Mouse (Mus musculus): ENCODE data around the gene Pou3f3. TPM values are rescaled to one million over a fixed set of nuclear protein-coding genes. Genes with fewer than 3 reads are reported as not detected.
A peak's percentile ranks its signal among the peaks of the same experiment; 100 is the strongest.

The Pou3f3 gene
- polyA plus RNA-seq, 1 experiment from 2014 or later: 0.19 TPM

DNA sequence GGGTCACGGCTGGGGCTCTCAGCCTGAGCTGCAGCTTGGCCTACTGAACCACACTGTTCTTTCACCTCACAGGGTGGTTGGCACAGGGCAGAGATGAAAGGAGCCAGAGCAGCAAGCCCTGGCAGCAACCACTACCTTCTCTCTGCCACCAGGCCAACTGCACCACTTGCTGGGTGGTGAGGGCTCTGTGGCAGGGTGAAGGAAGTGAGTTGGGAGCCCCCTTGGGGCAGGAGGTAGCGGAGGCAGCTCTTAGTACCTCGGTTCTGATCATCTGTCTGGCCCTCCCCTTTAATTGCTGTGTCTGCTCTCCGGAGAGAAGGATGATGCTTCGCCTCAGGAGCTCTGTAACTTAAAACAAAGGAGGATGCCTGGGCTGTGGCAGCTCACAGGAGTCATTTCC is 23.0 kb downstream of the Pou3f3 start:
- DNase-seq (ENCODE audit: low spot score) (peak; percentile 32), ATAC-seq (ENCODE audit: insufficient number of reproducible peaks, low FRiP score, low TSS enrichment, low read depth) (no peak)
- Histone ChIP-seq H3K27me3 (ENCODE audit: control insufficient read depth, insufficient read depth, low read length) (peaks cover 22% of the 10 kb centered on the region), H3K4me1 (ENCODE audit: control insufficient read depth, insufficient read depth, low read length) (no peaks in the 10 kb centered on the region), H3K4me3 (ENCODE audit: low read depth, low read length) (no peak overlapping the region), H3K4me2 (ENCODE audit: low read depth, severe bottlenecking) (no peak overlapping the region), H3K9me3 (ENCODE audit: control insufficient read depth, low read length) (no peaks in the 10 kb centered on the region), H3K36me3 (ENCODE audit: control insufficient read depth, insufficient read depth, low read length) (no peaks in the 10 kb centered on the region), H3K9ac (ENCODE audit: low read length) (no peak overlapping the region), H3K27ac (replicated peaks; ENCODE audit: low read depth, low read length) (no peak overlapping the region)
- WGBS: 19% methylated on average over 5 of the region's 5 CpGs

DNA sequence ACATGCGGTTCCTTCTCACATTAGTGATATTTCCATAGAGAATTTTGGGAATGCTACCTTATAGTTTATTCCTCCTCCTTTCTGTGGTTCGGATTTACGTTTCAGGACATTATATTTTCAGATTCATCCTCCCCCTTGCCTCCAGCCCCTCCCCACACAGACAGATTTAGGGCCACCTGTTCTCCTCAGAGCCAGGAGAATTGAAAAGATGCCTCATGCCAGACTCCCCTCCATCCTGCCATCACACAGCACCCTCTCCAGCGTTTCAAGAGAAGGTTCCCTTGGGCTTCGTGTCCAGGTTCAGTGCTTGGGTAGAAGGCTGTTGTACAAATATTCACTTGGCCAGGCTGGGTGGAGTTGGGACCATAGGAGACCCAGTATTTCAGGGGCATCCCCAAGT is 25.8 kb downstream of the Pou3f3 start:
- 78% methylated on average over 5 of the region's 5 CpGs for WGBS
- no peak for DNase-seq (ENCODE audit: low spot score)

DNA sequence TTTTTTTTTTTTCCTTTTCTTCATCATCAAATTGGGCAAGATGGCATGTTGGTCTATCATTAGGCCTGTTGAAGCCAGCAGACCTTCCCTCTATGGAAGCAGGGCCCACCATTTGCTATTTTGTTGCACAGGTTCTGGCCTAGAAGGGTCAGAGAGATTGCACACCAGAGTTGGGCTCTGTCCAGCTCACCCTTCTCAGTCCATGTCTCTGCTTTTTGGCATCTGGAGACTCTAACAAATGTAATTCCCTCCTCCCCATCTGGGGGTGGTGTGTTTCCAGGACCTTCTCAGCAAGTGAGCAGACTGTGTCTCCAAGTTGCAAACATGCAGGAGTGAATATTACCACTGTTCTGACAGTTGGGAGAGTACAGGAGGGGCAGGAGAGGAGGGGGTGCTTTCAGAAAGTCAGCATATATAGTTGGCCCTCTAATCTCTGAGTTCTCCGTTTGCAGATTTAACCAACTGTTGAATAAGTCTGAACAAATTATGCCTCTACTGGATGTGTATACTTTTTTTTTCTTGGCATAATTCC is 28.3 kb downstream of the Pou3f3 start:
- 89% methylated on average over 1 of the region's 1 CpGs for WGBS
- no peak overlapping the region for H3K27ac ChIP-seq (replicated peaks; ENCODE audit: low read depth, low read length)
- H3K4me2 ChIP-seq (ENCODE audit: low read depth, severe bottlenecking): no peak overlapping the region
- no peaks in the 10 kb centered on the region for H3K9me3 ChIP-seq (ENCODE audit: control insufficient read depth, low read length)
- H3K4me1 ChIP-seq (ENCODE audit: control insufficient read depth, insufficient read depth, low read length): no peaks in the 10 kb centered on the region
- no peak overlapping the region for H3K4me3 ChIP-seq (ENCODE audit: low read depth, low read length)
- no peaks in the 10 kb centered on the region for H3K27me3 ChIP-seq (ENCODE audit: control insufficient read depth, insufficient read depth, low read length)
- DNase-seq (ENCODE audit: low spot score) (no peak), ATAC-seq (ENCODE audit: insufficient number of reproducible peaks, low FRiP score, low TSS enrichment, low read depth) (no peak)
- no peak overlapping the region for H3K9ac ChIP-seq (ENCODE audit: low read length)
- H3K36me3 ChIP-seq (ENCODE audit: control insufficient read depth, insufficient read depth, low read length): no peaks in the 10 kb centered on the region

More for the DNA sequence above, 25.8 kb downstream of the Pou3f3 start:
- Histone ChIP-seq H3K27me3 (ENCODE audit: control insufficient read depth, insufficient read depth, low read length) (no peaks in the 10 kb centered on the region; the same call in 1 of the 2 replicates), H3K4me1 (ENCODE audit: control insufficient read depth, insufficient read depth, low read length) (no peaks in the 10 kb centered on the region), H3K27ac (replicated peaks; ENCODE audit: low read depth, low read length) (no peak overlapping the region), H3K36me3 (ENCODE audit: control insufficient read depth, insufficient read depth, low read length) (no peaks in the 10 kb centered on the region), H3K9ac (ENCODE audit: low read length) (no peak overlapping the region), H3K9me3 (ENCODE audit: control insufficient read depth, low read length) (no peaks in the 10 kb centered on the region), H3K4me2 (ENCODE audit: low read depth, severe bottlenecking) (no peak overlapping the region), H3K4me3 (ENCODE audit: low read depth, low read length) (no peak overlapping the region)
- no peak for ATAC-seq (ENCODE audit: insufficient number of reproducible peaks, low FRiP score, low TSS enrichment, low read depth)

DNA sequence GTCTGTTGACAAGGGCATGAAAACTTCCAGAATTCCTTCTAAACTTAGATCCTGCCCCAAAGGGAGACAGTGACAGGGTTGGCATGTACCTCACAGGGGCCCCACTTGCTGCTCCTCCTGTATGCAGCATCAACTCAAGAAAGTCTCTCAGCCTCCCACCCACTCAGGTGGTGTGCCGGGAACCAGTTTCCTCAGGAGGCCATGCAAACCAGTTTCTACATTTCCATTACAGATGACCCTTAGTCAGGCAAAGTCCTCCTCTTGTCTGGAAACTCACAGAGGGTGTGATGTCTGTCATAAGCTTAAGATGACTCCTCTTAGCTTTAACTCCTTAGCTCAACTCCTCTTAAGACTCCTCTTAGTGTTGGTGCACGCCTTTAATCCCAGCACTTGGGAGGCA is 29.3 kb downstream of the Pou3f3 start:
- Histone ChIP-seq H3K4me1 (ENCODE audit: control insufficient read depth, insufficient read depth, low read length) (no peaks in the 10 kb centered on the region), H3K36me3 (ENCODE audit: control insufficient read depth, insufficient read depth, low read length) (no peaks in the 10 kb centered on the region), H3K9ac (ENCODE audit: low read length) (no peak overlapping the region), H3K27me3 (ENCODE audit: control insufficient read depth, insufficient read depth, low read length) (no peaks in the 10 kb centered on the region), H3K27ac (replicated peaks; ENCODE audit: low read depth, low read length) (no peak overlapping the region), H3K4me2 (ENCODE audit: low read depth, severe bottlenecking) (no peak overlapping the region), H3K4me3 (ENCODE audit: low read depth, low read length) (no peak overlapping the region), H3K9me3 (ENCODE audit: control insufficient read depth, low read length) (no peaks in the 10 kb centered on the region)
- no peak for ATAC-seq (ENCODE audit: insufficient number of reproducible peaks, low FRiP score, low TSS enrichment, low read depth)
- 83% methylated on average over 2 of the region's 2 CpGs for WGBS
- no peak for DNase-seq (ENCODE audit: low spot score)

DNA sequence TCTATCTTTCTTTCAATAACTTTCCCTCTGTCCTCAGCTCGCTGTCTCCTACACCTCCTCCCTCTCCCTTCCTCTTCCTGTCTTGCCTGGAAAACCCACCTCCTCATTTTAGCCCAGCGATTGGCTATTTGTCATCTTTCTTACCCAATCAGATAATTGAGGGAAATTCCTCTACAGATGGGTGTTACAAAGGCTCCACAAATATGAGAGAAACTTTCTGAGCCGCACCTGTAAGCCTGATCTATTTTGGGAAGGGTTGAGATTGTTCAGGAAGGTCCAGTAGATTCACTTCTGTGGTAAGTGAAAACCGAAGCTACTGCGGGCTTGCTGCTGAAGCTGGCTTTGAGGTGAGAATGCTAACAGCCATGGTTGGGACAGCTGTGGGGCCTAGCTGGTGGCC is 31.6 kb downstream of the Pou3f3 start:
- H3K9ac ChIP-seq (ENCODE audit: low read length): no peak overlapping the region
- no peaks in the 10 kb centered on the region for H3K36me3 ChIP-seq (ENCODE audit: control insufficient read depth, insufficient read depth, low read length)
- 82% methylated on average over 5 of the region's 5 CpGs for WGBS
- no peaks in the 10 kb centered on the region for H3K4me1 ChIP-seq (ENCODE audit: control insufficient read depth, insufficient read depth, low read length)
- no peaks in the 10 kb centered on the region for H3K9me3 ChIP-seq (ENCODE audit: control insufficient read depth, low read length)
- no peaks in the 10 kb centered on the region for H3K27me3 ChIP-seq (ENCODE audit: control insufficient read depth, insufficient read depth, low read length)
- no peak for ATAC-seq (ENCODE audit: insufficient number of reproducible peaks, low FRiP score, low TSS enrichment, low read depth)
- DNase-seq (ENCODE audit: low spot score): no peak
- no peak overlapping the region for H3K4me3 ChIP-seq (ENCODE audit: low read depth, low read length)
- H3K4me2 ChIP-seq (ENCODE audit: low read depth, severe bottlenecking): no peak overlapping the region
- no peak overlapping the region for H3K27ac ChIP-seq (replicated peaks; ENCODE audit: low read depth, low read length)

DNA sequence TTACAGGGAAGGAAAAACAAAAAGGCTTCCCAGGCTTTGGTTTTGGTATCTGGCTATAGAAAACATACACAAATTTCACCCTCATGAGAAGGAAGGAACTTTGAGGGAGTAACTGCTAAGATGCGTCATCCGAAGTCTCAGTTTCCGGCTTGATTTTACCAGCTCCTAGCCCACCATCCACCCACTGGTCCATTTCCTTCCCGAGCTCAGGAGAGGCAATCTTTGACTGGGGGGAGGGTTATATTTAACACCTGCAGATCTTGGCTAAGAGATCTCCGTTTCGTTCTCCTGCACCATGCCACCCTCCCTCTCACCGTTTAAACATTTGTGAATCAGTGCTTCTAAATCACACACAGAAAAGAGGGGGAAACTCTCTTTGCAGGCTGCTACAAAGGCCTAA is 32.1 kb downstream of the Pou3f3 start:
- Histone ChIP-seq H3K4me2 (ENCODE audit: low read depth, severe bottlenecking) (no peak overlapping the region), H3K27me3 (ENCODE audit: control insufficient read depth, insufficient read depth, low read length) (no peaks in the 10 kb centered on the region), H3K9ac (ENCODE audit: low read length) (no peak overlapping the region), H3K4me1 (ENCODE audit: control insufficient read depth, insufficient read depth, low read length) (no peaks in the 10 kb centered on the region), H3K4me3 (ENCODE audit: low read depth, low read length) (no peak overlapping the region), H3K27ac (replicated peaks; ENCODE audit: low read depth, low read length) (no peak overlapping the region), H3K9me3 (ENCODE audit: control insufficient read depth, low read length) (no peaks in the 10 kb centered on the region), H3K36me3 (ENCODE audit: control insufficient read depth, insufficient read depth, low read length) (no peaks in the 10 kb centered on the region)
- ATAC-seq (ENCODE audit: insufficient number of reproducible peaks, low FRiP score, low TSS enrichment, low read depth) (no peak), DNase-seq (ENCODE audit: low spot score) (no peak)
- 76% methylated on average over 7 of the region's 7 CpGs for WGBS

DNA sequence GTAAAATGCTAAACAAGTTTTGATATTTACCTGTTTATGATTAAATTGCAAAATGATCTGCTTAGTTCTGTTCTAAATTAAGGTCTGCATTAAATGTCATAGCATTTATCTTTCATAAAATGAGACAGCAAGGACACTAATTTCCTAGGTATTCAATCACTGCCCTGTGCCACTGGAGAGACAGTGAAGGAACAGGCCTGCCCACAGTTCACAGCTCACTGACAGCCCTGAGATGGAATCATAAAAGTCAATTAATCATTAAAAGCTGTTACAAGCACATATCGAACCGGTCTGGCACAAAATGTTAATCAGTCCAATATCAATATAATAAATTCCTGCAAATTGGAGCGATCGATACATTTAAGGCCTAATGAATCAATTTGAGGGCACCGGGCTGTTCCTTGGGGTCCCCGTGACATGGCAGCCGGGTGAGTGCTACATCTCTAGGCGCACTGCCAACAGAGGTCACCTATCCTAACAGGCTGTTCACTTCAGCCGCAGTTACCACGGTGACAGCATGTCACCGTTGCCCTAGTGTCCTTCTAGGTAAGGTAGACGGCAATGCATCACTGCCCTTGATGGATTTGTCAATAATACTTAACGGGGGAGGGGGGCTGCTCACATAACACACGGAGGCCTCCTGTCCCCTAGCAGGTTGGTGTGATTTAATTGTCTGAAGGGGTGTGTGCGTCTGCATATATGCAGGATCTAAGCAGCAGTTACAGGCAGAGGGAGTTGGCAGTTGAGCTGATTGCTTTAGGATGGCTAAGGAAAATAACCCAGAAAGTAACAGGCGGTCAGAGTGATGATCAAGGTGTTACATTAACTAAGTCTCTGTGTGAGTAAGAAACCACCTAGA is 46.0 kb downstream of the Pou3f3 start:
- H3K27ac ChIP-seq (replicated peaks; ENCODE audit: low read depth, low read length): no peak overlapping the region
- H3K4me3 ChIP-seq (ENCODE audit: low read depth, low read length): no peak overlapping the region
- H3K9ac ChIP-seq (ENCODE audit: low read length): no peak overlapping the region
- WGBS: 71% methylated on average over 16 of the region's 16 CpGs
- no peaks in the 10 kb centered on the region for H3K9me3 ChIP-seq (ENCODE audit: control insufficient read depth, low read length)
- no peaks in the 10 kb centered on the region for H3K4me1 ChIP-seq (ENCODE audit: control insufficient read depth, insufficient read depth, low read length)
- H3K4me2 ChIP-seq (ENCODE audit: low read depth, severe bottlenecking): no peak overlapping the region
- no peaks in the 10 kb centered on the region for H3K27me3 ChIP-seq (ENCODE audit: control insufficient read depth, insufficient read depth, low read length)
- ATAC-seq (ENCODE audit: insufficient number of reproducible peaks, low FRiP score, low TSS enrichment, low read depth) (no peak), DNase-seq (ENCODE audit: low spot score) (no peak)
- no peaks in the 10 kb centered on the region for H3K36me3 ChIP-seq (ENCODE audit: control insufficient read depth, insufficient read depth, low read length)

DNA sequence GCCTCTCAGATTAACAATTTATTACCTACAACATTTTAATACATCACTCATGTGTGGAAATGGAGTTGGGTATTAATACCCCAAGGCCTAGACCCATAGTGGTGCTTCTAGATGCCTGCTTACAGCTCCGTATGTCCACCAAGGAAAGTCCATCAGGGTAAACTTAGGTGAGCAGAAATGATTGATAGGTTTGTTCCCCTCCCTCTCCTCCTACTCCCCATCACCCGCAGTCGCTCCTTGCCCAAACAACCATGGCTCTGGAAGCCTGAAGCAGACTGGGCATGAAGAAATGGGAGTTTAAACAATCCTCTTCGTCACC is 46.6 kb downstream of the Pou3f3 start:
- Histone ChIP-seq H3K4me2 (ENCODE audit: low read depth, severe bottlenecking) (no peak overlapping the region), H3K36me3 (ENCODE audit: control insufficient read depth, insufficient read depth, low read length) (no peaks in the 10 kb centered on the region), H3K27ac (replicated peaks; ENCODE audit: low read depth, low read length) (no peak overlapping the region), H3K4me3 (ENCODE audit: low read depth, low read length) (no peak overlapping the region), H3K4me1 (ENCODE audit: control insufficient read depth, insufficient read depth, low read length) (no peaks in the 10 kb centered on the region), H3K9ac (ENCODE audit: low read length) (no peak overlapping the region), H3K27me3 (ENCODE audit: control insufficient read depth, insufficient read depth, low read length) (no peaks in the 10 kb centered on the region), H3K9me3 (ENCODE audit: control insufficient read depth, low read length) (no peaks in the 10 kb centered on the region)
- 78% methylated on average over 4 of the region's 4 CpGs for WGBS
- DNase-seq (ENCODE audit: low spot score) (no peak), ATAC-seq (ENCODE audit: insufficient number of reproducible peaks, low FRiP score, low TSS enrichment, low read depth) (no peak)

DNA sequence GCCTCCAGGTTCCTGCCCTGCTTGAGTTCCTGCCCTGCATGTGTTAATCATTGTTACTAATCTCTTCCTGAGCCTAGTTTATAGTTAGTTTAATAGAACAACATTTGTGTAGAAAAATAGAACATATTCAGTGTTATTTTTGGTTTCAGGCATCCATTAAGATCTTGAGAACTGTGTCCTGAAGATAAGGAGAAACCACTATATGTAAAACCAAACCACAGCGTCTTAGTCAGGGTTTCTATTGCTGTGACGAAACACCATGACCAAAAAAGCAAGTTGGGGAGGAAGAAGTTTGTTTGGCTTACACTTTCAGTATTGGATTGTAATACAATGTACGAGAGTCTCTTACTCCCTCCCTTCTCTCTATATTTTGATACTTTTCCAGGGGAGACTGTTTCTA is 49.5 kb downstream of the Pou3f3 start:
- 80% methylated on average over 3 of the region's 3 CpGs for WGBS
- no peaks in the 10 kb centered on the region for H3K4me1 ChIP-seq (ENCODE audit: control insufficient read depth, insufficient read depth, low read length)
- no peak overlapping the region for H3K4me2 ChIP-seq (ENCODE audit: low read depth, severe bottlenecking)
- H3K27ac ChIP-seq (replicated peaks; ENCODE audit: low read depth, low read length): no peak overlapping the region
- no peak overlapping the region for H3K4me3 ChIP-seq (ENCODE audit: low read depth, low read length)
- no peaks in the 10 kb centered on the region for H3K36me3 ChIP-seq (ENCODE audit: control insufficient read depth, insufficient read depth, low read length)
- no peak overlapping the region for H3K9ac ChIP-seq (ENCODE audit: low read length)
- DNase-seq (ENCODE audit: low spot score) (no peak), ATAC-seq (ENCODE audit: insufficient number of reproducible peaks, low FRiP score, low TSS enrichment, low read depth) (no peak)
- no peaks in the 10 kb centered on the region for H3K27me3 ChIP-seq (ENCODE audit: control insufficient read depth, insufficient read depth, low read length)
- no peaks in the 10 kb centered on the region for H3K9me3 ChIP-seq (ENCODE audit: control insufficient read depth, low read length)

Measured in limb, embryonic 11.5 days (tissue).